Mouse (Mus musculus) liver, postnatal 0 days (tissue): Measurements from ENCODE around the gene Sf3b2.

Experiments
- CTCF ChIP-seq: sonication (generic); IDR thresholded peaks from 2 replicates; pipeline ENCODE4 v1.5.1; 2016; ENCODE audit warnings: antibody characterized with exemption, low read depth
- EP300 ChIP-seq: IDR thresholded peaks from 2 replicates; pipeline ENCODE4 v1.6.1; 2016; ENCODE audit warnings: antibody characterized with exemption, low read depth, mild to moderate bottlenecking

- TF ChIP-seq CTCF: peak; percentile 46
- TF ChIP-seq EP300: no peak
Observed at GRCm38 (mm10) chr19:5306279-5306678, 11.0 kb upstream of the Sf3b2 start.
